Mouse (Mus musculus): Measurements from ENCODE around the gene Baiap2l1.

DNA sequence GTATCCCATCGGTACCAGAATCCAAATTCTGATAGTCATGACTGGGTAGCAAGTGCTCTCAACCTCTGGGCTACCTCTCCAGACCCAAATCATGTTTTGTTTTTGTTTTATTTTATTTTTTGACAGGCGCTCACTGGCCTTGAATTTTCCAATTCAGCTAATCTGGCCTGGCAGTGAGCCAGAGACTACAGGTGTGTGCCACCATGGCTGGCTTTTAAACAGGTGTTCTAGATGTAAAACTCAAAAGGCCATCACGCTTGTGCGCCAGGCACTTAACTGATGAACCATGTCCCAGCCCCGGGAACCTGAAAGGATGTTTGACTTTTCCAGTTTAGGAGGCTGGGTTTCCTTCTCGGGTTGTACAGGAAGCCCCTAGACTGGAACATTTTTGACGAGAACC lies 111.2 kb downstream of the Baiap2l1 start:
- TF ChIP-seq CTCF (IDR thresholded peaks at IDR 0.05; ENCODE audit: control insufficient read depth, insufficient read depth, insufficient replicate concordance, low read depth, low read length) (no peak), POLR2A (IDR thresholded peaks at IDR 0.05; ENCODE audit: control insufficient read depth, low read depth, low read length) (no peak)
